ENCODE assay signal across 9 mouse cellular contexts in genomic region chr16:70351641-70352280, GRCm38 (mm10). TPM values are rescaled to one million over a fixed set of nuclear protein-coding genes. Genes with fewer than 3 reads are reported as not detected.
DNase-seq lines count a peak whose midpoint lies in the region; ATAC-seq lines count a peak whose summit lies in the region.
"Had no signal": no experiment of that assay in that cellular context is flagged by ENCODE, and none has a peak within 500 bp of the region (broad histone marks: within the 10 kb centered on the region; RNA-seq: fewer than 3 reads in every experiment).

No protein-coding gene starts in this region.

- H3K9ac ChIP-seq in midbrain, embryonic 11.5 days (ENCODE audit: low read length): no peak overlapping the region
- peak overlapping the region; percentile 17; the same call in 1 of the 2 replicates for H3K9ac ChIP-seq in kidney, embryonic 15.5 days

- H3K27me3 ChIP-seq in midbrain, embryonic 11.5 days (ENCODE audit: control insufficient read depth, insufficient read depth, low read length): no peaks in the 10 kb centered on the region
- H3K27me3 ChIP-seq in midbrain, embryonic 10.5 days (ENCODE audit: low read depth, poor library complexity, severe bottlenecking): no peaks in the 10 kb centered on the region
- no peaks in the 10 kb centered on the region for H3K27me3 ChIP-seq in kidney, embryonic 15.5 days

- no peak overlapping the region for H3K27ac ChIP-seq in midbrain, embryonic 11.5 days (ENCODE audit: low read depth, low read length)
- H3K27ac ChIP-seq in midbrain, embryonic 10.5 days (replicated peaks): no peak overlapping the region
- H3K27ac ChIP-seq in kidney, embryonic 15.5 days: peak overlapping the region; percentile 75

- H3K36me3 ChIP-seq in midbrain, embryonic 11.5 days (ENCODE audit: control insufficient read depth, insufficient read depth, low read length): no peaks in the 10 kb centered on the region
- H3K36me3 ChIP-seq in midbrain, embryonic 10.5 days: no peaks in the 10 kb centered on the region
- H3K36me3 ChIP-seq in kidney, embryonic 15.5 days: no peaks in the 10 kb centered on the region

- H3K9me3 ChIP-seq in midbrain, embryonic 11.5 days (ENCODE audit: control insufficient read depth, low read length): no peaks in the 10 kb centered on the region
- no peaks in the 10 kb centered on the region for H3K9me3 ChIP-seq in midbrain, embryonic 10.5 days (replicated peaks)
- no peaks in the 10 kb centered on the region for H3K9me3 ChIP-seq in kidney, embryonic 15.5 days (replicated peaks)
- H3K9me3 ChIP-seq: G1E had no signal

- no peaks in the 10 kb centered on the region for H3K4me1 ChIP-seq in midbrain, embryonic 11.5 days (ENCODE audit: control insufficient read depth, insufficient read depth, low read length)
- H3K4me1 ChIP-seq in midbrain, embryonic 10.5 days: no peaks in the 10 kb centered on the region
- H3K4me1 ChIP-seq in kidney, embryonic 15.5 days: peaks cover 6% of the 10 kb centered on the region

- H3K4me3 ChIP-seq in midbrain, embryonic 11.5 days (ENCODE audit: low read depth, low read length): no peak overlapping the region
- no peak overlapping the region for H3K4me3 ChIP-seq in midbrain, embryonic 10.5 days
- H3K4me3 ChIP-seq in kidney, embryonic 15.5 days (replicated peaks): peak overlapping the region; percentile 14; the same call in 1 of the 2 replicates

- 76% methylated on average over 11 of the region's 11 CpGs for WGBS in midbrain, embryonic 11.5 days
- 66% methylated on average over 11 of the region's 11 CpGs for WGBS in midbrain, embryonic 10.5 days
- 23% methylated on average over 11 of the region's 11 CpGs for WGBS in kidney, embryonic 15.5 days

- peak; percentile 83 for DNase-seq in midbrain, embryonic 11.5 days (ENCODE audit: low spot score, missing footprints)
- DNase-seq in midbrain, embryonic 10.5 days (ENCODE audit: low spot score): no peak
- peak; percentile 11 for DNase-seq in heart, adult 8-10 months (ENCODE audit: low spot score)
- peak; percentile 71 for DNase-seq in lung, postnatal 36 days
- DNase-seq in spleen, postnatal 10 days (ENCODE audit: low spot score in 2 of 2): no peak
- DNase-seq in left cerebral cortex, adult 18-20 months (ENCODE audit: low spot score in 2 of 2): no peak
- DNase-seq in testis, postnatal 14 days (ENCODE audit: low spot score): no peak

- no peak overlapping the region for H3K4me2 ChIP-seq in midbrain, embryonic 11.5 days
- H3K4me2 ChIP-seq in kidney, embryonic 15.5 days: peak overlapping the region; percentile 39

- no peak for ATAC-seq in midbrain, embryonic 11.5 days (ENCODE audit: low FRiP score)
- ATAC-seq in kidney, embryonic 15.5 days (replicated peaks; ENCODE audit: low FRiP score): peak; percentile 97

RNA-seq across cellular contexts. Expression of gene Gbe1, which starts 38.0 kb away (rescaled TPM):
- polyA plus RNA-seq in midbrain, embryonic 11.5 days (2014; fragmentation: Nextera tagmentation; extraction: Ambion mirVana): 15.9 and 23.0 TPM in 2 replicates
- polyA plus RNA-seq in midbrain, embryonic 10.5 days (2016; fragmentation: Nextera tagmentation; extraction: Ambion mirVana): 17.3 and 17.6 TPM in 2 replicates
- total RNA-seq in heart, adult 8-10 months (2022): 10 to 100 TPM; 47.6 to 53.7 (median 51.1) TPM
- polyA plus RNA-seq in kidney, embryonic 15.5 days (2015; fragmentation: Nextera tagmentation; extraction: Ambion mirVana): 27.1 and 29.8 TPM in 2 replicates
- total RNA-seq in left cerebral cortex, adult 18-20 months (2021): 1 to 10 TPM; 9.0 to 9.7 TPM

Comparison
In these comparisons a context has a peak if more than half of its experiments do, and no peak if none do; other contexts are left out.
1. DNase-seq: peak in midbrain, embryonic 11.5 days (single experiment), heart, adult 8-10 months (single experiment) and lung, postnatal 36 days (single experiment); none in midbrain, embryonic 10.5 days (single experiment), spleen, postnatal 10 days (0 of 2), left cerebral cortex, adult 18-20 months (0 of 2) and testis, postnatal 14 days (single experiment).